Mouse (Mus musculus) cerebellum, adult 2 months (tissue): ENCODE measurements around the gene 4930518I15Rik.

Source experiments
- CTCF ChIP-seq: fragments of 200-500 bp; IDR thresholded peaks from 2 replicates; pipeline ENCODE4 v1.5.1; 2011; ENCODE audit warnings: low read depth, mild to moderate bottlenecking, control low read depth, low read length, moderate library complexity, borderline replicate concordance; ENCODE audit not compliant: insufficient read depth
- POLR2A ChIP-seq: fragments of 200-500 bp; IDR thresholded peaks from 2 replicates; pipeline ENCODE4 v1.6.1; 2011; ENCODE audit warnings: low read length, control low read depth, borderline replicate concordance; ENCODE audit not compliant: insufficient read depth

GRCm38 (mm10) chr2:156886084-156886631 lies 28.4 kb upstream of the 4930518I15Rik start:
- TF ChIP-seq CTCF (no peak), POLR2A (no peak)
